Comparison of ENCODE assay signal across 9 mouse cellular contexts in genomic region chr4:151044944-151045570, GRCm38 (mm10). TPM values are rescaled to one million over a fixed set of nuclear protein-coding genes. Genes with fewer than 3 reads are reported as not detected.
DNase-seq lines count a peak whose midpoint lies in the region; ATAC-seq and TF ChIP-seq lines count a peak whose summit lies in the region.
"Had no signal": no experiment of that assay in that cellular context is flagged by ENCODE, and none has a peak within 500 bp of the region (broad histone marks: within the 10 kb centered on the region; RNA-seq: fewer than 3 reads in every experiment).

No protein-coding gene starts in this region.

- no peak; the same call in 1 of the 2 replicates for ATAC-seq in forebrain, embryonic 14.5 days
- ATAC-seq in midbrain, postnatal 0 days (ENCODE audit: low FRiP score), result no peak

- H3K9me3 ChIP-seq in forebrain, embryonic 14.5 days (replicated peaks; ENCODE audit: control insufficient read depth, low read length), result no peaks in the 10 kb centered on the region
- H3K9me3 ChIP-seq in midbrain, postnatal 0 days (ENCODE audit: low read length), result no peaks in the 10 kb centered on the region

- peaks cover 31% of the 10 kb centered on the region for H3K36me3 ChIP-seq in forebrain, embryonic 14.5 days (ENCODE audit: control insufficient read depth, insufficient read depth, low read length)
- H3K36me3 ChIP-seq in midbrain, postnatal 0 days (ENCODE audit: insufficient read depth, low read length), result peaks cover 14% of the 10 kb centered on the region; the same call in 1 of the 2 replicates

- peak; percentile 69 for DNase-seq in layer of hippocampus, adult 11-12 months (ENCODE audit: low spot score)
- DNase-seq in layer of hippocampus, adult 9-10 months (ENCODE audit: low spot score), result no peak
- DNase-seq in forebrain, embryonic 14.5 days (ENCODE audit: low spot score), result no peak
- peak; percentile 32 to 36 for DNase-seq in left cerebral cortex, adult 2 months (ENCODE audit: extremely low spot score in 1 of 2, low spot score in 2 of 2)
- no peak for DNase-seq in midbrain, postnatal 0 days (ENCODE audit: low spot score)
- DNase-seq in T-cell, adult 2 months (ENCODE audit: low spot score), result no peak
- no peak for DNase-seq in spleen, postnatal 4 days (ENCODE audit: low spot score in 2 of 2)

- TF ChIP-seq CTCF in bone marrow, adult 2 months (IDR thresholded peaks at IDR 0.05; ENCODE audit: control insufficient read depth, insufficient read depth, low read length), result no peak
- no peak for TF ChIP-seq CTCF in left cerebral cortex, adult 2 months (IDR thresholded peaks at IDR 0.05)
- no peak for TF ChIP-seq CTCF in midbrain, postnatal 0 days (IDR thresholded peaks at IDR 0.05)

- H3K4me1 ChIP-seq in bone marrow, adult 2 months (ENCODE audit: control insufficient read depth, insufficient read depth, low read length), result no peaks in the 10 kb centered on the region; the same call in 1 of the 2 replicates
- peaks cover 6% of the 10 kb centered on the region; the same call in 1 of the 2 replicates for H3K4me1 ChIP-seq in forebrain, embryonic 14.5 days (ENCODE audit: control insufficient read depth, insufficient read depth, low read length)
- no peaks in the 10 kb centered on the region for H3K4me1 ChIP-seq in midbrain, postnatal 0 days (ENCODE audit: insufficient read depth, low read length)

- peak overlapping the region; percentile 98 for H3K4me2 ChIP-seq in forebrain, embryonic 14.5 days (ENCODE audit: low read length)
- peak overlapping the region; percentile 92 for H3K4me2 ChIP-seq in midbrain, postnatal 0 days (ENCODE audit: low read depth, low read length, poor library complexity, severe bottlenecking)

- H3K4me3 ChIP-seq in bone marrow, adult 2 months (replicated peaks; ENCODE audit: control insufficient read depth, low read depth, low read length), result peak overlapping the region; percentile 71
- H3K4me3 ChIP-seq in forebrain, embryonic 14.5 days (ENCODE audit: low read depth, low read length), result peak overlapping the region; percentile 53
- peak overlapping the region; percentile 83 for H3K4me3 ChIP-seq in left cerebral cortex, adult 2 months
- H3K4me3 ChIP-seq in midbrain, postnatal 0 days (ENCODE audit: low read depth, low read length), result peak overlapping the region; percentile 57

- H3K27me3 ChIP-seq in forebrain, embryonic 14.5 days (replicated peaks; ENCODE audit: control insufficient read depth, insufficient read depth, low read length), result 0 out of 2 replicates have a peak, but pooled peaks cover 2% of the 10 kb centered on the region
- no peaks in the 10 kb centered on the region for H3K27me3 ChIP-seq in midbrain, postnatal 0 days (ENCODE audit: insufficient read depth, low read length)

- TF ChIP-seq POLR2A in bone marrow, adult 2 months (IDR thresholded peaks at IDR 0.05; ENCODE audit: borderline replicate concordance, control insufficient read depth, low read depth, low read length), result no peak

- WGBS in bone marrow, adult 2 months, result 4% methylated on average over 21 of the region's 21 CpGs
- whole genome bisulfite sequencing in forebrain, embryonic 14.5 days, result 5% methylated on average over 21 of the region's 21 CpGs
- 9% methylated on average over 20 of the region's 21 CpGs for WGBS in midbrain, postnatal 0 days

- intact Hi-C loops in left cerebral cortex, adult 2 months (cut with DNase I), result loop anchor here (1.0 to 5.0 kb wide), 2 partner anchors 95 to 133 kb away; partner anchors contain the start of genes Park7 and Tnfrsf9

- H3K9ac ChIP-seq in forebrain, embryonic 14.5 days (ENCODE audit: low read length), result peak overlapping the region; percentile 61; the same call in 1 of the 2 replicates
- H3K9ac ChIP-seq in midbrain, postnatal 0 days (replicated peaks; ENCODE audit: low read length, poor library complexity, severe bottlenecking), result peak overlapping the region; percentile 57; the same call in 1 of the 2 replicates

- H3K27ac ChIP-seq in bone marrow, adult 2 months (ENCODE audit: control insufficient read depth, insufficient read depth, low read depth, low read length, poor library complexity), result peak overlapping the region; percentile 6; the same call in 1 of the 2 replicates
- no peak overlapping the region for H3K27ac ChIP-seq in forebrain, embryonic 14.5 days (ENCODE audit: low read depth, low read length)
- H3K27ac ChIP-seq in left cerebral cortex, adult 2 months, result peak overlapping the region; percentile 94
- no peak overlapping the region for H3K27ac ChIP-seq in midbrain, postnatal 0 days (ENCODE audit: low read depth, low read length)

RNA-seq across cellular contexts. Expression of gene Per3, which starts 0.6 kb away (rescaled TPM):
- 5.8 and 6.7 TPM in 2 replicates for polyA plus RNA-seq in bone marrow, adult 2 months (2011; ENCODE audit: insufficient read depth, insufficient read length, low replicate concordance, missing spikeins)
- polyA plus RNA-seq in forebrain, embryonic 14.5 days (2014; fragmentation: Nextera tagmentation; extraction: Ambion mirVana), result 2.6 and 2.9 TPM in 2 replicates
- total RNA-seq in left cerebral cortex, adult 2 months (2021), result 10 to 100 TPM; 25.1 to 29.9 TPM
- total RNA-seq in midbrain, postnatal 0 days (2014; rRNA removed), result 4.3 and 6.5 TPM in 2 replicates
- polyA plus RNA-seq in midbrain, postnatal 0 days (2015; fragmentation: Nextera tagmentation; extraction: Ambion mirVana), result 4.0 and 4.5 TPM in 2 replicates

RNA-seq across cellular contexts. Expression of gene Vamp3, which starts 12.7 kb away (rescaled TPM):
- polyA plus RNA-seq in bone marrow, adult 2 months (2011; ENCODE audit: insufficient read depth, insufficient read length, low replicate concordance, missing spikeins), result 27.1 and 45.0 TPM in 2 replicates
- 25.1 and 30.0 TPM in 2 replicates for polyA plus RNA-seq in forebrain, embryonic 14.5 days (2014; fragmentation: Nextera tagmentation; extraction: Ambion mirVana)
- 10 to 100 TPM; 29.6 to 32.5 TPM for total RNA-seq in left cerebral cortex, adult 2 months (2021)
- 34.6 and 43.6 TPM in 2 replicates for total RNA-seq in midbrain, postnatal 0 days (2014; rRNA removed)
- polyA plus RNA-seq in midbrain, postnatal 0 days (2015; fragmentation: Nextera tagmentation; extraction: Ambion mirVana), result 42.1 and 43.5 TPM in 2 replicates

RNA-seq across cellular contexts. Expression of gene Gm13090, which starts 44.3 kb away (rescaled TPM):
- polyA plus RNA-seq in bone marrow, adult 2 months (2011; ENCODE audit: insufficient read depth, insufficient read length, low replicate concordance, missing spikeins), result not detected in 2 replicates
- 0.31 TPM in 1 of 2 replicates, not detected in the other for polyA plus RNA-seq in forebrain, embryonic 14.5 days (2014; fragmentation: Nextera tagmentation; extraction: Ambion mirVana)
- total RNA-seq in left cerebral cortex, adult 2 months (2021), result not detected
- not detected in 2 replicates for total RNA-seq in midbrain, postnatal 0 days (2014; rRNA removed)
- not detected in 2 replicates for polyA plus RNA-seq in midbrain, postnatal 0 days (2015; fragmentation: Nextera tagmentation; extraction: Ambion mirVana)
- total RNA-seq: neutrophil, adult 5-6 weeks had no signal

RNA-seq across cellular contexts. Expression of gene Uts2, which starts 48.2 kb away (rescaled TPM):
- polyA plus RNA-seq in bone marrow, adult 2 months (2011; ENCODE audit: insufficient read depth, insufficient read length, low replicate concordance, missing spikeins), result not detected in 2 replicates
- not detected in 2 replicates for polyA plus RNA-seq in forebrain, embryonic 14.5 days (2014; fragmentation: Nextera tagmentation; extraction: Ambion mirVana)
- not detected for total RNA-seq in left cerebral cortex, adult 2 months (2021)
- not detected in 2 replicates for total RNA-seq in midbrain, postnatal 0 days (2014; rRNA removed)
- polyA plus RNA-seq in midbrain, postnatal 0 days (2015; fragmentation: Nextera tagmentation; extraction: Ambion mirVana), result not detected in 2 replicates
- total RNA-seq: neutrophil, adult 5-6 weeks had no signal

Comparison
In these comparisons a context has a peak if more than half of its experiments do, and no peak if none do; other contexts are left out.
1. DNase-seq: peak in layer of hippocampus, adult 11-12 months (single experiment) and left cerebral cortex, adult 2 months (2 of 2); none in layer of hippocampus, adult 9-10 months (single experiment), forebrain, embryonic 14.5 days (single experiment), midbrain, postnatal 0 days (single experiment), T-cell, adult 2 months (single experiment) and spleen, postnatal 4 days (0 of 2).
2. H3K27ac ChIP-seq: peak in bone marrow, adult 2 months (single experiment) and left cerebral cortex, adult 2 months (single experiment); none in forebrain, embryonic 14.5 days (single experiment) and midbrain, postnatal 0 days (single experiment).
3. Peak in every context shown above with its lines, with median percentiles within 50 percentile points of each other: H3K4me3 ChIP-seq.